Mouse (Mus musculus): Measurements from ENCODE around the gene Cnga4.

- TF ChIP-seq POLR2A (IDR thresholded peaks at IDR 0.05; ENCODE audit: control insufficient read depth, low read depth, low read length): no peak
- no peak for TF ChIP-seq CTCF (IDR thresholded peaks at IDR 0.05; ENCODE audit: control insufficient read depth, insufficient read depth, insufficient replicate concordance, low read depth, low read length)
These were observed 2.0 kb downstream of the Cnga4 start for GRCm38 (mm10) chr7:105406322-105406721.

Measured in testis, adult 2 months (tissue).